Mouse (Mus musculus): ENCODE results near the gene Ppp2ca. TPM values are rescaled to one million over a fixed set of nuclear protein-coding genes. Genes with fewer than 3 reads are reported as not detected.

The Ppp2ca gene
- polyA plus RNA-seq, 1 experiment from 2014 or later, result 126 TPM

GRCm38 (mm10) chr11:52075794-52076633 is 22.5 kb upstream of the Ppp2ca start:
- ATAC-seq, result no peak
- 75% methylated on average over 19 of the region's 19 CpGs for WGBS
- H3K9ac ChIP-seq (replicated peaks), result no peak overlapping the region
- H3K27me3 ChIP-seq, result no peaks in the 10 kb centered on the region
- H3K4me1 ChIP-seq (replicated peaks), result peaks cover 6% of the 10 kb centered on the region
- H3K4me2 ChIP-seq (replicated peaks), result no peak overlapping the region
- no peaks in the 10 kb centered on the region for H3K9me3 ChIP-seq
- no peaks in the 10 kb centered on the region for H3K36me3 ChIP-seq
- no peak overlapping the region for H3K27ac ChIP-seq
- H3K4me3 ChIP-seq (replicated peaks), result no peak overlapping the region

DNA sequence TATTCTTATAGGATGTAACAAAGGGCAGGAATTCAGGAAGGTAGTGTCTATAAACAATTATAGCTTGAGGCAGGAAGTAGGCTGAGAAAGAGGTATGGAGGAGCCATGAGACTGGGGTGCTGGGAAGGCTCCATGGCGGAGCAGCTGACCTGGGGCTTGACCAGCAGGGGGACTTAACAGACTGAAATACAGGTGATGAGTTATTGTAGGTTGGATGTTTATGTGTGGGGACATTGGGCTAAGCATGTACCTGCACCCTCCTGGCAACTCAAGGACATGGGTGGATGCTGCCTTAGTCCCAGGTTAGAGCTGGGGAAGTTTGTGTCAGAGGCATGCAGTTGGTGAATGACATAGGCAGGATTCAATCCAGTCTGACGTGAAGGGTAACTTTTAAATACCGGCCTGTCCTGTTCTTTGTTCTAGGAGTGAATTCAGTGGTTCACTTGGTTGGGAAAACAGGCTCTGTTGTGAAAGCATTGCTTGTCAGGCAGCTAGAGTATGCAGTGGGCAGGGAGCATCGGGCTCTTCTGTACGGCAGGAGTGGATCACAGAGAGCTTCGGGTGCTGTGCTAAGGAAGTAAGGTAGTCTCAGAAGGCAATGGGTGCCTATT is 21.6 kb upstream of the Ppp2ca start:
- Histone ChIP-seq H3K9ac (replicated peaks) (no peak overlapping the region), H3K4me3 (replicated peaks) (no peak overlapping the region)
- no peak for ATAC-seq

GRCm38 (mm10) chr11:52077939-52078338 is 20.5 kb upstream of the Ppp2ca start:
- Histone ChIP-seq H3K9me3 (no peaks in the 10 kb centered on the region), H3K27ac (no peak overlapping the region), H3K27me3 (no peaks in the 10 kb centered on the region), H3K36me3 (no peaks in the 10 kb centered on the region), H3K4me1 (replicated peaks) (peaks cover 6% of the 10 kb centered on the region), H3K4me2 (replicated peaks) (no peak overlapping the region), H3K9ac (replicated peaks) (no peak overlapping the region), H3K4me3 (replicated peaks) (no peak overlapping the region)
- 86% methylated on average over 4 of the region's 4 CpGs for WGBS
- no peak for ATAC-seq

More for the DNA sequence above, 21.6 kb upstream of the Ppp2ca start:
- Histone ChIP-seq H3K27me3 (no peaks in the 10 kb centered on the region), H3K36me3 (no peaks in the 10 kb centered on the region), H3K27ac (no peak overlapping the region), H3K4me1 (replicated peaks) (peaks cover 6% of the 10 kb centered on the region), H3K9me3 (no peaks in the 10 kb centered on the region), H3K4me2 (replicated peaks) (no peak overlapping the region)
- WGBS, result 88% methylated on average over 6 of the region's 6 CpGs

- no peaks in the 10 kb centered on the region for H3K9me3 ChIP-seq
- no peaks in the 10 kb centered on the region for H3K36me3 ChIP-seq
- H3K4me3 ChIP-seq (replicated peaks), result no peak overlapping the region
- H3K4me2 ChIP-seq (replicated peaks), result no peak overlapping the region
- no peak overlapping the region for H3K9ac ChIP-seq (replicated peaks)
- H3K27ac ChIP-seq, result no peak overlapping the region
- H3K4me1 ChIP-seq (replicated peaks), result peaks cover 6% of the 10 kb centered on the region
- ATAC-seq, result peak; percentile 55
- 7% methylated on average over 5 of the region's 5 CpGs for WGBS
- H3K27me3 ChIP-seq, result no peaks in the 10 kb centered on the region
Measured at GRCm38 (mm10) chr11:52079978-52080377, 18.5 kb upstream of the Ppp2ca start.

DNA sequence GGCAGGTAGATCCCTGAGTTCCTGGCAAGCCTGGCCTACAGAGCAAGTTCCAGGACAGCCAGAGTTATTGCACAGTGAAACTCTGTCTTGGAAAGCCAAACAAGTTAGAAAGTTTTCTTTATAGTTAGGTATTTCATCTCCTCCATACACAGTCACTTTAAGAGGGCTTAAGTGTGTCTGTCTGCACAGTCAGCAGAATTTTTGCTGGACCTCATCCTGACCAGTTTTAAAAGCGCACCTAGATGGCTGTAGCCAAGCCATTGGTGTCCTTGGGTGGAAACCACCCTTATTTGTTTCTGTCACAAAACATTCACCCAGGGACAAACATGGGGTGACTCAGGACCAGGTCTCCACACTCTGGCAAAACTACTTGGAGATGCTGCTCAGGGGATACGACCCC is 17.8 kb upstream of the Ppp2ca start:
- WGBS, result 90% methylated on average over 2 of the region's 2 CpGs
- no peaks in the 10 kb centered on the region for H3K27me3 ChIP-seq
- H3K4me1 ChIP-seq (replicated peaks), result peaks cover 8% of the 10 kb centered on the region
- H3K9me3 ChIP-seq, result no peaks in the 10 kb centered on the region
- no peak overlapping the region for H3K9ac ChIP-seq (replicated peaks)
- no peaks in the 10 kb centered on the region for H3K36me3 ChIP-seq
- H3K27ac ChIP-seq, result no peak overlapping the region
- ATAC-seq, result no peak
- no peak overlapping the region for H3K4me3 ChIP-seq (replicated peaks)
- no peak overlapping the region for H3K4me2 ChIP-seq (replicated peaks)

DNA sequence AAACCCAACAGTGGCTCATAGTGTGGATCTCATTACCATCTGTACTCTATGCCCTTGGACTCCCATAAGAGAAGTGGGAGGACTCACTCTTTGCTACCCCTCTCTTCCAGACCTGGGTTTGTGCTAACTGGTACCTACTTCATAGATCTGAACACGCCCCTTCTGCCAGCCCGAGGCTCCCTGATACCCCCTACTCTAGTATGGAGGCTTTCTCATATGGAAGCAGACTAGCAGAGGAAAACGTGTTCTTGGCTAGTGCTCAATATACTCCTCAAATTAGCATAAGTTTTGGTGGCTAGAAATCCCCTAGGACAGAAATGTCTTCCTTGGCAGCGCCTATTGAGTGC is 12.7 kb upstream of the Ppp2ca start:
- Histone ChIP-seq H3K4me2 (replicated peaks) (peak overlapping the region; percentile 2; the same call in 1 of the 2 replicates), H3K27ac (peak overlapping the region; percentile 65), H3K9me3 (no peaks in the 10 kb centered on the region), H3K4me3 (replicated peaks) (no peak overlapping the region), H3K4me1 (replicated peaks) (peaks cover 16% of the 10 kb centered on the region), H3K27me3 (no peaks in the 10 kb centered on the region), H3K36me3 (no peaks in the 10 kb centered on the region), H3K9ac (replicated peaks) (no peak overlapping the region)
- WGBS, result 49% methylated on average over 4 of the region's 4 CpGs
- peak; percentile 63 for ATAC-seq

GRCm38 (mm10) chr11:52086204-52086864 is 12.1 kb upstream of the Ppp2ca start:
- no peaks in the 10 kb centered on the region for H3K27me3 ChIP-seq
- H3K4me3 ChIP-seq (replicated peaks), result no peak overlapping the region
- peak; percentile 79 for ATAC-seq
- WGBS, result 34% methylated on average over 9 of the region's 9 CpGs
- H3K9ac ChIP-seq (replicated peaks), result peak overlapping the region; percentile 32; the same call in 1 of the 2 replicates
- H3K36me3 ChIP-seq, result no peaks in the 10 kb centered on the region
- H3K9me3 ChIP-seq, result no peaks in the 10 kb centered on the region
- peak overlapping the region; percentile 2; the same call in 1 of the 2 replicates for H3K4me2 ChIP-seq (replicated peaks)
- peak overlapping the region; percentile 65 for H3K27ac ChIP-seq
- H3K4me1 ChIP-seq (replicated peaks), result peaks cover 16% of the 10 kb centered on the region

- no peak for ATAC-seq
- H3K4me2 ChIP-seq (replicated peaks), result no peak overlapping the region
- WGBS, result 77% methylated on average over 8 of the region's 8 CpGs
- H3K36me3 ChIP-seq, result no peaks in the 10 kb centered on the region
- H3K9me3 ChIP-seq, result no peaks in the 10 kb centered on the region
- no peak overlapping the region for H3K9ac ChIP-seq (replicated peaks)
- H3K27ac ChIP-seq, result no peak overlapping the region
- peaks cover 16% of the 10 kb centered on the region for H3K4me1 ChIP-seq (replicated peaks)
- H3K27me3 ChIP-seq, result no peaks in the 10 kb centered on the region
- no peak overlapping the region for H3K4me3 ChIP-seq (replicated peaks)
Measured at GRCm38 (mm10) chr11:52089291-52089690, 9.2 kb upstream of the Ppp2ca start.

GRCm38 (mm10) chr11:52091261-52091660 is 7.2 kb upstream of the Ppp2ca start:
- no peaks in the 10 kb centered on the region for H3K9me3 ChIP-seq
- 90% methylated on average over 9 of the region's 9 CpGs for WGBS
- no peak overlapping the region for H3K27ac ChIP-seq
- no peak overlapping the region for H3K4me3 ChIP-seq (replicated peaks)
- no peak overlapping the region for H3K9ac ChIP-seq (replicated peaks)
- H3K27me3 ChIP-seq, result no peaks in the 10 kb centered on the region
- no peaks in the 10 kb centered on the region for H3K36me3 ChIP-seq
- H3K4me1 ChIP-seq (replicated peaks), result peaks cover 8% of the 10 kb centered on the region
- no peak overlapping the region for H3K4me2 ChIP-seq (replicated peaks)
- no peak for ATAC-seq

DNA sequence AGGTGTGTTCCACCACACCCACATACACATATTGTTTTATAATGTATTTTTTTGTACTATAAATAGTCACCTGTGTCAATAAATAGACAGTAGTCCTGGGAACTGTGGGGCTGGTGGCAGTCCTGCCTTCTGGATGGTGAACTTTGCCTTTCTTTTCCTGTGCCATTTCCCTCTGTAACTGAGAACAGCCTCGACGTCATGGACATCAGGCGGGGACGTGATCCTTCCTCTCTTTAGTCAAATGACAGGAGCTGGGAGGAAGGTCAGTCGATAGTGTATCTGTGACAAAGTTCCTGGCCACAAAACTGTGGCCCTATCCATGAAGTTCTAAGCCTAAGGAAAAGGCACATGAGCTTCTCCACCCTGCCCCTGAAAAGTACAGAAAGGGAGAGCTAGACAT is 3.9 kb upstream of the Ppp2ca start:
- no peaks in the 10 kb centered on the region for H3K9me3 ChIP-seq
- ATAC-seq, result no peak
- no peak overlapping the region for H3K9ac ChIP-seq (replicated peaks)

GRCm38 (mm10) chr11:52097016-52097415 is 1.5 kb upstream of the Ppp2ca start:
- Histone ChIP-seq H3K9me3 (no peaks in the 10 kb centered on the region), H3K36me3 (no peaks in the 10 kb centered on the region), H3K4me1 (replicated peaks) (peaks cover 31% of the 10 kb centered on the region), H3K9ac (replicated peaks) (no peak overlapping the region), H3K4me2 (replicated peaks) (no peak overlapping the region), H3K27ac (no peak overlapping the region), H3K4me3 (replicated peaks) (no peak overlapping the region), H3K27me3 (no peaks in the 10 kb centered on the region)
- 83% methylated on average over 3 of the region's 3 CpGs for WGBS
- ATAC-seq, result no peak

More for the DNA sequence above, 3.9 kb upstream of the Ppp2ca start:
- Histone ChIP-seq H3K27me3 (no peaks in the 10 kb centered on the region), H3K4me1 (replicated peaks) (peaks cover 7% of the 10 kb centered on the region), H3K36me3 (no peaks in the 10 kb centered on the region), H3K4me3 (replicated peaks) (no peak overlapping the region), H3K4me2 (replicated peaks) (no peak overlapping the region), H3K27ac (no peak overlapping the region)
- 74% methylated on average over 5 of the region's 5 CpGs for WGBS

GRCm38 (mm10) chr11:52097596-52097995 is 885 bp upstream of the Ppp2ca start:
- H3K9ac ChIP-seq (replicated peaks), result no peak overlapping the region
- H3K4me2 ChIP-seq (replicated peaks), result peak overlapping the region; percentile 63
- H3K36me3 ChIP-seq, result no peaks in the 10 kb centered on the region
- no peaks in the 10 kb centered on the region for H3K9me3 ChIP-seq
- H3K27me3 ChIP-seq, result no peaks in the 10 kb centered on the region
- no peak overlapping the region for H3K4me3 ChIP-seq (replicated peaks)
- ATAC-seq, result no peak
- H3K27ac ChIP-seq, result peak overlapping the region; percentile 99; the same call in 1 of the 2 replicates
- 80% methylated on average over 2 of the region's 2 CpGs for WGBS
- H3K4me1 ChIP-seq (replicated peaks), result peaks cover 32% of the 10 kb centered on the region

Data from midbrain, embryonic 13.5 days (tissue).